Mouse (Mus musculus): ENCODE measurements around the gene Naxe. TPM values are rescaled to one million over a fixed set of nuclear protein-coding genes. Genes with fewer than 3 reads are reported as not detected.

The Naxe gene
- polyA plus RNA-seq, 1 experiment from 2014 or later = 72.1 TPM

DNA sequence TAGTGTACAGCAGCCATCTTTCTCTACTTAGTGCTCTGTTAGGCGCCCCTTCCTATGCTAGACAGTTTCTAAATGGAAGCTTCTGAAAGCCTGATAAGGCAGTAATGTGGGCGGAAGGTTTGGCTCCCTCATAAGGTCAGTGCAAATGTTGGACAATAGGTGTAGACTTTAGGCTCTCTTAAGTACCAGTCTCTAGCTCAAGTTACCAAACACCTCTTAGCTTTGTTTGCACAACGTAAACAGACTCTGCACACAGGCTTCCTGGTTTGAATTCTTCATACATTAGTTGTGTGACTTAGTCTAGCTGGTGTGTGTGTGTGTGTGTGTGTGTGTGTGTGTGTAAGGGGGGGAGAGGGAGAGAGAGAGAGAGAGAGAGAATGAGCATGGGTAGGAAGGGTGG lies 8.8 kb downstream of the Naxe start:
- ATAC-seq = no peak
- 69% methylated on average over 3 of the region's 3 CpGs for WGBS (ENCODE audit: insufficient replicate concordance)
- H3K36me3 ChIP-seq = peaks cover 83% of the 10 kb centered on the region

DNA sequence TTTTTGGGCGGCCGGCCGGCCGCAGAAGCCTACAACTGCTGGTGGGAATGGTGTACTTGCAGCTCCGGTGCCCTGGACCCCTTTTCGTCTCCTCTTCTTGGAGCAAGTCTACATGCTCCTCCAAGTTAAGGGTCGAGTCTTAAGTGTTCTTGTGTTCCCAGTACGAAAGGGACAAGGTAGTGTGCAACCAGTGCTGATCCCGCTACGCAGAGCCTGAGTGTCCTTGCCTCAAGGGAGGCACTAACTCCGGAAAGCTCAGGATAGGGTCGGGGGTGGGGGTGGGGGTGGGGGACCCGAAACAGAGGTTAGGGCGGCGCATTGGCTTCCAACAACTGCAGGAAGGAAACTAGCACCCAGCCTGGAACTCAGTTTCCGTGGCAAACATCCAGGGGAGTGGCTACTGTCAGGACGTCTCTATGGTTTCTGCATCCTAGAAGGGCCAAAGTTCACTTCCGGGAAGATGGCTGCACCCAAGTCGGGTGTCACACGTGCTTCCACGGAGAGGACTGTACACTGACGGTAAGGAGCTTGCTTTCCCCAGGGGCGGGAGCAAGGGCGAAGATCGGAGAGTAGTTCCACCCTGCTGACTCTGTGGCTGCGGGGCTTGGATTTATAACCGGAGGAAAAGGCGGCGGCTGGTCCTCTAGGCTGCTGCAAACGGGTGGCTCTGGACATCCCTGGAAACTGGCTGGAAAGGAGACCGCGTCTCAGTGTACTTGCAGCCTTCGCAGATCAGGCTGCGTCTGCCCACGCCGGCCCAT lies 15.5 kb downstream of the Naxe start, which contains the start of gene Gpatch4:
Gene Gpatch4, plus strand, starts transcription at position 448 of the 761 bp plus-strand sequence.
- H3K36me3 ChIP-seq = peaks cover 27% of the 10 kb centered on the region; the same call in 1 of the 2 replicates
- peak within 1 kb of the TSS; percentile 67 for H3K27ac ChIP-seq
- WGBS (ENCODE audit: insufficient replicate concordance) = 6% methylated on average over 36 of the region's 36 CpGs
- peak within 1 kb of the TSS; percentile 75 for H3K4me3 ChIP-seq
- peaks cover 31% of the 10 kb centered on the region for H3K27me3 ChIP-seq (replicated peaks)
- peaks cover 17% of the 10 kb centered on the region for H3K4me1 ChIP-seq
- ATAC-seq = peak; percentile 91
- H3K4me2 ChIP-seq = peak within 1 kb of the TSS; percentile 82
- peak within 1 kb of the TSS; percentile 73 for H3K9ac ChIP-seq
- no peaks in the 10 kb centered on the region for H3K9me3 ChIP-seq (replicated peaks)

More for the DNA sequence above, 8.8 kb downstream of the Naxe start:
- Histone ChIP-seq H3K27me3 (replicated peaks) (no peaks in the 10 kb centered on the region), H3K9ac (no peak overlapping the region), H3K27ac (no peak overlapping the region), H3K4me2 (no peak overlapping the region), H3K4me1 (peaks cover 4% of the 10 kb centered on the region; the same call in 1 of the 2 replicates), H3K9me3 (replicated peaks) (no peaks in the 10 kb centered on the region), H3K4me3 (no peak overlapping the region)

DNA sequence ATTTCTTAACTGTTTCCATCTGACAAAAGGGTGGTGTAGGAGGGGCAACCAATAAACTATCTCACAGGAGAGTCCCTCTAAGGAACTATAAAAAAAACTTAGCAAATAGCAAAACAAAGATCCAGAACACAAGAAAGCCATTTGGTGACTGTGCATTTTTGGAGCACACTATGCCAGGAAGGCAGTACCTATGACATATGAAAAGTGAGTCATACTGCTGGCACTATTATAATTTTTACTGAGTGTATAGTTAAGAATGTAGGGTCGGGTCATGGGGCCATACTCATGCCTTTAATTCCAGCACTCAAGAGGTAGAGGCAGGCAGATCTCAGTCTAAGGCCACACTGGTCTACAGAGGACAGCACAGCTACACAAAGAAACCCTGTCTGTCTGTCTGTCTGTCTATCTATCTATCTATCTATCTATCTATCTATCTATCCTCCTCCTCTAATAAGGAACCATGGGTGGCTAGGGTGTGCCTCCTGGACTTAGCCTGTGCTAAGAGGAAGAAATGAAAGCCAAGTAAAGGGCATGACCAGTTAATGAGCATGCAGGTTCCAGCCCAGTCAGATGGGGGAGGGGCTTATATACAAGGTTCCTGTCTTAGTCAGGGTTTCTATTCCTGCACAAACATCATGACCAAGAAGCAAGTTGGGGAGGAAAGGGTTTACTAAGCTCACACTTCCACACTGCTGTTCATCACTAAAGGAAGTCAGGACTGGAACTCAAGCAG lies 22.6 kb downstream of the Naxe start:
- Histone ChIP-seq H3K9me3 (replicated peaks) (no peaks in the 10 kb centered on the region), H3K4me2 (no peak overlapping the region), H3K9ac (no peak overlapping the region), H3K27me3 (replicated peaks) (peaks cover 82% of the 10 kb centered on the region), H3K4me1 (no peaks in the 10 kb centered on the region), H3K36me3 (no peaks in the 10 kb centered on the region), H3K4me3 (no peak overlapping the region), H3K27ac (no peak overlapping the region)
- no peak for ATAC-seq
- WGBS (ENCODE audit: insufficient replicate concordance) = 37% methylated on average over 1 of the region's 1 CpGs

DNA sequence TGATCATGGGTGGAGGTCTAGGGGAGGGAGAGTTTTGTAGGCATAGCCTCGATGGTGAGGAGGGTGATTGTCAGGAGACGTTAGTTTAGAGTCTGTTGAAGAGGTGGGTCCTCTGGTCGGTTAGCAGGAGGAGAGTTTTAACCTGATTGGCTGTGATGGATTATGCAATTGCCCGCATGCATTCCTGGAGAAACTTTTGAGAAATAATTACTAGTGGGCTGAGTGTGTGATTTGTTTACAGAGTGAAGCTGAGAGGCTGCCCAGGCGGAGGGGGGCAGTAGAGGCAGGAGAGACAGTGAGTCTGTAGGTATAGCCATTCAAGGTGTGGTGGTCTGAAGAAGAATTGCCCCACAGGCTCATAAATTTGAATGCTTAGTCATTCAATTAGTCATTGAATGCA lies 24.8 kb downstream of the Naxe start:
- H3K36me3 ChIP-seq = no peaks in the 10 kb centered on the region
- H3K4me3 ChIP-seq = no peak overlapping the region
- H3K27ac ChIP-seq = no peak overlapping the region
- H3K27me3 ChIP-seq (replicated peaks) = peaks cover 81% of the 10 kb centered on the region
- no peaks in the 10 kb centered on the region for H3K4me1 ChIP-seq
- 49% methylated on average over 5 of the region's 5 CpGs for WGBS (ENCODE audit: insufficient replicate concordance)
- no peak overlapping the region for H3K4me2 ChIP-seq
- no peaks in the 10 kb centered on the region for H3K9me3 ChIP-seq (replicated peaks)
- H3K9ac ChIP-seq = no peak overlapping the region
- ATAC-seq = no peak

DNA sequence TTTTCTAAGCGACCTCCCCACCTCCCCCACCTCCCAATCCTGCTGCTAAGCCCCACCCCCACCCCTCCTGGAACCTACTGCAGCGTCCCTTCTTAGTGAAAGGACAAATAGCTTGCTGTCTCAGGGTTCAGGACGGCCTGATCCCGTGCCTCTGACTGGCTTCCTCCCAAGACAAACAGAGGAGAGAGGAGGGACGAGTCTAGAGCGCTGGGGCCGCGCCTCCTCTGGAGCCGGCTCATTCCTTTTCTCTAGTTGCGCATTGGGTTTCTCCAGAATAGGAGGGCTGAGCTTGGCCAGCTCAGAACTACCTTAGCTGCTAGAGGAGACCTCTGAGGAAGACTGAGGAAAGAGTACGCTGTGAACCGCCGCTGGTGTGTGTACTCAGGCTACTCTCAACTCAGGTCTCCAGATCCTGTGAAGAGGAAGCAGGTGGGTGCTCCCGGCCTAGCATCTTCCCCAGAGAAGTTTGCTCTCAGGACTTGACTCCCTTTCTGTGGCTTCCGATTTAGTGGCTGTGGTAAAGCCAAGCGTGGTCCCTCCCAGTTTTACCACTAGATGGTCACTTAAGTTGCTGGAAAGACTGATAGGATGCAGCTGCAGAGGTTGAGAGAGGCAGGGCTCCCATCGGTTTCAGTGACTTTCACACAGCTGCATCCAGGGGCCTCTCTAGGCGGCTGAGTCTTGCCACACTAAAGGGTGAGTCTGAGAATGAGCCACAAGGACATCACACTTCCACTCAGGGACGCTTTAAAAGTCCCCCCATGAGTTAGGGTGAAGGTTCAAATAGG lies 27.5 kb downstream of the Naxe start:
- Histone ChIP-seq H3K4me3 (no peak overlapping the region), H3K9me3 (replicated peaks) (peaks cover 7% of the 10 kb centered on the region; the same call in 1 of the 2 replicates), H3K27me3 (replicated peaks) (peaks cover 91% of the 10 kb centered on the region), H3K4me2 (no peak overlapping the region), H3K36me3 (no peaks in the 10 kb centered on the region), H3K9ac (no peak overlapping the region), H3K27ac (no peak overlapping the region), H3K4me1 (no peaks in the 10 kb centered on the region)
- 10% methylated on average over 19 of the region's 19 CpGs for WGBS (ENCODE audit: insufficient replicate concordance)
- ATAC-seq = no peak

DNA sequence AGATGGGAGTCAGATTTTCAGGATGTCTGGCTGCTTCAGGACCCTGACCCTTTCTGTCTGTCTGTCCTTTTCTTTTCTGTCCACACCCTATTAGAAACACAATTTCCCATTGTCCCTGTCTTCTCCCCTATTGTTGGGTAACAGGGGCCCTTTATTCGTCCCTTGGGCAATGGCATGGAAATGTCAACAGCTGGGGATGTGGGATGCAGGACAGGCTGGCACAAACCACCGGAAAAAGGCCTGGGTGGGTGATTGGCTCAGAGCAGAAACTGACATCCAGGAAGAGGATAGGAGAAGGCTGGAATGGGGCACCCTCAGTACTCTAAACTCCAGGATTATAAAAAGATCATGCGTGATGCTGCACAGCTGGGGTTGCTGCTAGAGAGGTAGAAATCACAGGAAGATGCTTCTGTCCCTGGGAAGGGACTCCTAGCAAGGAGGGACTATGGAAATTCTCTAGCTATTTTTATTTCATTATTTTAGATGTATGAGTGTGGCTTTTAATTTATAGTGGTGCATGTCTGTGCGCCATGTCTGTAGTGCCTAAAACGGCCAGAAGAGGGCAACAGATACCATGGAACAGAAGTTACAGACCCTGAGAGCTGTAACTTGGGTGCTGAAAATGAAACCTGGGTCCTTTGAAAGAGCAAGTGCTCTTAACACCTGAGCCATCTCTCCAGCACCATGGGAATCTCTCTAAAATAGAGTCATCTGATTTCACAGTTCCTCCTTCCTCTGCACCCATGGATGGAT lies 30.7 kb downstream of the Naxe start, which contains the start of gene Hapln2:
Gene Hapln2, minus strand, starts transcription at position 150 of the 753 bp plus-strand sequence.
- Histone ChIP-seq H3K9me3 (replicated peaks) (peaks cover 7% of the 10 kb centered on the region; the same call in 1 of the 2 replicates), H3K27ac (no peak within 1 kb of the TSS), H3K4me1 (peaks cover 15% of the 10 kb centered on the region), H3K4me3 (no peak within 1 kb of the TSS), H3K9ac (no peak within 1 kb of the TSS), H3K36me3 (no peaks in the 10 kb centered on the region), H3K4me2 (no peak within 1 kb of the TSS), H3K27me3 (replicated peaks) (peaks cover 95% of the 10 kb centered on the region)
- no peak for ATAC-seq
- WGBS (ENCODE audit: insufficient replicate concordance) = 49% methylated on average over 5 of the region's 5 CpGs

DNA sequence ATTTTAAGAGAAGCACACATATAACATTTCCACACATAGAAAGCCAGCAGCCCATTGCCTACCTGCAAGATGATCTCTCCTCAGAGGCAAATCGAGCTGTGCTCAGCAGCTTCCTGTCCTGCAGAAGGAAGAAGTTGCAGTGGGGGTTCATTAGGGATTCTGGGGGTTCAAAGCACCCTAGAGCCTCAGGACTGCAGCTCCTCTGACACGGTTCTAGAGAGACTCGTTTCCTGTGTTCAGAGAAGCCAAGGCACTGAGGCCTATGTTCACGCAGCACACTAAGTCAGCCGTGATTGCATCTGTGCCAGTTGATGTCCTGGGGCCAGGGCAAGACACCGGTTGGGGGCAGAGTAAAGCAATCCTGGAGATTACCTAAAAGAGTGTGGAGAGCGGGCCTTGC lies 31.5 kb downstream of the Naxe start:
- Histone ChIP-seq H3K4me2 (no peak overlapping the region), H3K27me3 (replicated peaks) (peaks cover 95% of the 10 kb centered on the region), H3K27ac (no peak overlapping the region), H3K4me3 (no peak overlapping the region), H3K9ac (no peak overlapping the region), H3K36me3 (no peaks in the 10 kb centered on the region), H3K4me1 (peaks cover 19% of the 10 kb centered on the region), H3K9me3 (replicated peaks) (peaks cover 7% of the 10 kb centered on the region; the same call in 1 of the 2 replicates)
- no peak for ATAC-seq
- 50% methylated on average over 7 of the region's 7 CpGs for WGBS (ENCODE audit: insufficient replicate concordance)

DNA sequence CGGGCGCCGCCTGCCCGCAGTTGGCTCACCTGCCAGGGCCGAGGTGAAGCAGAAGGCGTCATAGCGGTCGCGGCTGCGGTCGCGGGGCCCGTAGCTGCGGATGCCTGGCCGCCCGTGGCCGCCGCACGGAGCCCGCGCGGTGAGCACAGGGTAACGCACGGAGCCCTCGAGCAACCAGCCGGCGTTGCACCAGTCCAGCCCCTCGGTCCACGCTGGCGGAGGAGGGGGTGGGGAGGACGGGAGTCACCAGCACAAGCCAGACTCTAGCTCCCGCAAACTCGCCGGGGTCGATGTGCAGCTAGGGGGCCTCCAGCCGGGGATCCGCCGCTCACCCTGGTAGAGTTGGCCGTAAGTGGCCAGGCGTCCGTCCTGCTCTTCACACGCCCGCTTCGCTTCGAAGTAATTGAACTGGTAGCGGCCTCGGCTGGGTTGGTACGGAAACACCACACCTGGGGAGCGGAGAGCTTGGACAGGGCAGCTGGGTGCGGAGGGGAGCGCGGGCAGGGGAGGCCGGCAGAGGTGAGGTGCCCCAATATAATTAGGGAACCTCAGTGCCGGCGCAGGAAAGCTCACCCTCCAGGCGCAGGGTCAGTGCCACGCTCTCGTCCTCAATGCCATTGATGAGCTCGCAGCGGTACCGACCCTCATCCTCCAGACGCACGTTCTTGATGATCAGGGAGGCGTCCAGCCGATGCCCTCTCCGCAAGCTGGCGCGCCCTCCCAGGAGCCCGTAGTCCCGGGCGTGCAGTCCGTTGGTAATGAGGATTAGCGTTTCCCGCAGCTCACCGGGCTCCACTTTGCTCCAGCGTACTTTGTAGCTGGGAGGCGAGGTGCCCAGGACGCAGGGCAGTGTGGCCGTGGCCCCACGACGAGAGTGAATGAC lies 34.9 kb downstream of the Naxe start:
- Histone ChIP-seq H3K27ac (no peak overlapping the region), H3K36me3 (no peaks in the 10 kb centered on the region), H3K4me1 (peaks cover 19% of the 10 kb centered on the region), H3K4me3 (peak overlapping the region; percentile 61), H3K9me3 (replicated peaks) (peaks cover 7% of the 10 kb centered on the region; the same call in 1 of the 2 replicates), H3K27me3 (replicated peaks) (peaks cover 91% of the 10 kb centered on the region), H3K9ac (peak overlapping the region; percentile 35; the same call in 1 of the 2 replicates), H3K4me2 (peak overlapping the region; percentile 93)
- 2% methylated on average over 81 of the region's 81 CpGs for WGBS (ENCODE audit: insufficient replicate concordance)
- peak; percentile 42 for ATAC-seq

DNA sequence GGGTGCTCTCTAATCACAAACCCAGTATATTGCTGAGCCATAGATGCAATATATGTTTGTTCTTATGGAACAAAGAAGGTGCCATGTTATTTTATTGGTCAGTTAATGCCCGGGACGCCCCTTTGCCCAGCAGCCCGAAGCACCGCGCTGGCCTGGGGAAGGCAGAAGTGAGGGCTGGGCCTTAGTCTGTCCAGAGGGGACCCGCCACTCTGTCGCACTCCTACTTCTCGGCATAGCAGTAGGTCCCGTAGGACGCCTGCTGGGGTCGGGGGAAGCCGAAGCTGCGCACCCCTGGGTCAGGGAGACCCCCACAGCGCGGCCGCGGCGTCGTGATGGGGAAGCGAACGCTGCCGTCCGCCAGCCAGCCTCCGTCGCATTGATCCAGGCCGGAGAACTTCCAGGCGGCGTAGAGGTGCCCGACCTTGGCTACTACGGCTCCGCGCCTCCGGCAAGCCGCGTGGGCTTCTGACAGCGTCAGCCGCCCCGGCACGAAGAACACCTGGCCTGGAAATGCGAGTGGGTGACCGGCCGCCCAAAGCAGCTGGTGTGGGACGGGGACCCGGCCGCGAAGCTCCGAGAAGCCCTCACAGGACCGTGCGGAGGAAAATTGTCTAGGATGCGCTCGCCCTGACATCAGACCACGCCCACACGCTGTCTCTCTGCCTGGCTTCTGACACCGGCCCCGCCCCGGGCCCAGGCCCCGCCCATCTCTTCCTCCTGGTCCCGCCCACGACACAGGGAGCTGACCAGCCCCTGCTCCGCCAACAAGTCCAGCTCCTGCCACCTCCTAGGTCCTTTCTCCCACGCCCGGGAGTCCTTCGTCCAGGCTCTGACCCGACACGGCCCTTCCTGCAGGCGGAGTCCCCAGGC lies 35.7 kb downstream of the Naxe start:
- H3K9ac ChIP-seq = peak overlapping the region; percentile 35; the same call in 1 of the 2 replicates
- 2% methylated on average over 54 of the region's 66 CpGs for WGBS (ENCODE audit: insufficient replicate concordance)

More for the DNA sequence above, 35.7 kb downstream of the Naxe start:
- Histone ChIP-seq H3K27ac (no peak overlapping the region), H3K9me3 (replicated peaks) (no peaks in the 10 kb centered on the region), H3K36me3 (no peaks in the 10 kb centered on the region), H3K27me3 (replicated peaks) (peaks cover 88% of the 10 kb centered on the region), H3K4me1 (peaks cover 19% of the 10 kb centered on the region), H3K4me2 (peak overlapping the region; percentile 93), H3K4me3 (peak overlapping the region; percentile 61)
- ATAC-seq = peak; percentile 86
